Mouse (Mus musculus) forebrain, embryonic 10.5 days (tissue): ENCODE data around the gene Gm12185. TPM values are rescaled to one million over a fixed set of nuclear protein-coding genes. Genes with fewer than 3 reads are reported as not detected.
A peak's percentile ranks its signal among the peaks of the same experiment; 100 is the strongest.

Experiments used
- DNase-seq: peaks from one replicate; pipeline ENCODE4 v3.0.0-alpha.2; 2017; ENCODE audit warnings: low spot score; ENCODE audit errors: extremely low spot score
- H3K27ac ChIP-seq: fragments of 300-500 bp; sonication (generic); 2 replicates; pipeline ENCODE4 v1.5.1; 2016; ENCODE audit warnings: mild to moderate bottlenecking
- H3K27me3 ChIP-seq: fragments of 300-500 bp; sonication (generic); 2 replicates; pipeline ENCODE4 v1.6.1; 2016; ENCODE audit warnings: mild to moderate bottlenecking; ENCODE audit not compliant: poor library complexity, severe bottlenecking
- H3K36me3 ChIP-seq: fragments of 300-500 bp; sonication (generic); replicated peaks from 2 replicates; pipeline ENCODE4 v1.6.1; 2016; ENCODE audit warnings: mild to moderate bottlenecking, moderate library complexity
- H3K4me1 ChIP-seq: fragments of 300-500 bp; sonication (generic); 2 replicates; pipeline ENCODE4 v1.6.1; 2016
- H3K4me3 ChIP-seq: fragments of 300-500 bp; sonication (generic); 2 replicates; pipeline ENCODE4 v1.5.1; 2016; ENCODE audit warnings: mild to moderate bottlenecking, moderate library complexity
- H3K9me3 ChIP-seq: fragments of 300-500 bp; sonication (generic); 2 replicates; pipeline ENCODE4 v1.6.1; 2016; ENCODE audit warnings: mild to moderate bottlenecking, moderate library complexity
- WGBS: fragments of 180-500 bp; shearing (Covaris S2); methylation state at CpG from one replicate; pipeline ENCODE4 v1.1.7; 2016; 5-methylcytosine and 5-hydroxymethylcytosine counted together
- polyA plus RNA-seq: library from polyadenylated mRNA; unstranded; fragments of >200 nt; fragmentation: Nextera tagmentation; extraction: Ambion mirVana; gene quantifications from 2 replicates; pipeline ENCODE4 v1.2.1, GENCODE M21; 2016

The Gm12185 gene
- polyA plus RNA-seq, 1 experiment from 2014 or later, result not detected

DNA sequence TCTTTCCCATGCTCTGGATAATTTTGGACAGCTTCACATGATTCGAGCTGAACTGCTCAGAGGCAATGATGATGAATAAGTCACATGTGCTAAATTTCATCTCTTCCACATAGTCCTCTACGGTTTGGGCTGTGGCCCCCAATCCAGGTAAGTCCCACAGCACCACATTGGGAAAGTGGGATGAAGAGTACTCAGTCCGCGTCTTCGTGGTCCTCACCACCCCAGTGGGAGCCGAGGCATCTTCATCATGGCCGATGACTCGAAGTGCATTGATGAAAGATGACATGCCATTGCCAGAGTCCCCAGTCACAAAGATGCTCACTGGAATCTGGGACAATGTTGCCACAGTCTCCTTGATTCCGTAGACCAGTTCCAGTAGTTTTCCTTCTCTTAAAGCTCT is 125.5 kb downstream of the Gm12185 start:
- no peaks in the 10 kb centered on the region for H3K9me3 ChIP-seq
- no peak overlapping the region for H3K4me3 ChIP-seq
- peaks cover 9% of the 10 kb centered on the region for H3K4me1 ChIP-seq
- DNase-seq, result no peak
- H3K36me3 ChIP-seq, result no peaks in the 10 kb centered on the region
- 92% methylated on average over 9 of the region's 9 CpGs for WGBS
- H3K27me3 ChIP-seq, result peaks cover 20% of the 10 kb centered on the region
- no peak overlapping the region for H3K27ac ChIP-seq

DNA sequence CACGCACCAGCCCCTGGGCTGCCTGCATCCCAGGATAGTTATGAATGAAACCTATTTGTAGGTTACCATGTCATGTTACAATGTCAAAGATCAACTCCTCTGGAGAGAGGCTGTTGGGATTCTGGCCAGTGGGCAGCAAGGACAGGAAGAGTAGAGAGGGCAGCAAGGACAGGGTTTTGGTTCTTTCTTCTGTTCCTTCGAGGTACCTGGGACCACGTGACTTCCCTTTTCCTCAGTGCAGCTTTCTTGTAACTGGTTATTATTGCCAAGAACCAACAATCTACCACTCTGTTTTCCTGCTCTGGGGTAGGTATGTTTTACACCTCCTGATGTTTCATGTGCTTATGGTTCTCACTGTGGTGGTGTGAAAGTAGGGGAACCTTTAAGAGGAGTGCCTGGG is 128.2 kb downstream of the Gm12185 start:
- no peak overlapping the region for H3K4me3 ChIP-seq
- no peak for DNase-seq
- no peak overlapping the region for H3K27ac ChIP-seq
- no peaks in the 10 kb centered on the region for H3K36me3 ChIP-seq
- H3K4me1 ChIP-seq, result peaks cover 2% of the 10 kb centered on the region
- WGBS, result 78% methylated on average over 3 of the region's 3 CpGs
- no peaks in the 10 kb centered on the region for H3K9me3 ChIP-seq
- peaks cover 9% of the 10 kb centered on the region; the same call in 1 of the 2 replicates for H3K27me3 ChIP-seq

DNA sequence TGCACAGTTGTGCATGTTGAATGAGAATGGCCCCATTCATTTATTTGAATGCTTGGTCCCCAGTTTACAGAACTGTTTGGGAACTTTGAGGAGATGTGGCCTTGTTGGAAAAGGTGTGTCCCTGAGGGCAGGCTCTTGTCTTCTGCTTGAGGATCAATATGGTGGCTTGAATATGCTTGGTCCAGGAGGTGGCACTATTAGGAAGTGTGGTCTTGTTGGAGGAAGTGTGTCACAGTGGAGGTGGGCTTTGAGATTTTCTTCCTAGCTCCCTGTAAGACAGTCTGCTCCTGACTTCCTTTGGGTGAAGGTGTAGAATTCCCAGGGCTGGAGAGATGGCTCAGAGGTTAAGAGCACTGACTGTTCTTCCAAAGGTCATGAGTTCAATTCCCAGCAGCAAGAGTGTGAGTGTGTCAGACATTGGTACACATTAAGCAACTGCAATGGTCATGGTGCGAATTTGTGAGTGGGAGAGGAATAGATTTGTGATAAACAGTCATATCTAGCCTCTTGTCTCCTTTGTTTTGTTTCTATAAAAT is 129.2 kb downstream of the Gm12185 start:
- Histone ChIP-seq H3K9me3 (no peaks in the 10 kb centered on the region), H3K27me3 (peaks cover 18% of the 10 kb centered on the region; the same call in 1 of the 2 replicates), H3K4me1 (peaks cover 12% of the 10 kb centered on the region), H3K36me3 (no peaks in the 10 kb centered on the region), H3K27ac (no peak overlapping the region), H3K4me3 (no peak overlapping the region)
- 88% methylated on average over 1 of the region's 1 CpGs for WGBS
- DNase-seq, result no peak

DNA sequence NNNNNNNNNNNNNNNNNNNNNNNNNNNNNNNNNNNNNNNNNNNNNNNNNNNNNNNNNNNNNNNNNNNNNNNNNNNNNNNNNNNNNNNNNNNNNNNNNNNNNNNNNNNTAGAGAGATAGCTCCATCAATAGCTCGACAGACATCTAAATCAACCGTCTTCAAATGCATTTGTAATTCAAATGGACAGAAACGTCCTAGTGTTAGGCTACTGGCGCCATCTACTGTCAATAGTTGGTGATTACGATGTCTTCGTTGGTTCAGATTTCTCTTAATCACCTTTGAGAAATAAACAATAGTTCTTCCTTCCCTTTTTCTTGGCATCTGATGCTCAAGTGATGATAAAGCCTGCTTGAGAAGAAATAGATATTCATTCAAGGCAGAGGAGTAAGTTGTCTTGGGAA is 133.0 kb downstream of the Gm12185 start:
- no peaks in the 10 kb centered on the region for H3K36me3 ChIP-seq
- no peaks in the 10 kb centered on the region for H3K9me3 ChIP-seq
- H3K27me3 ChIP-seq, result peaks cover 25% of the 10 kb centered on the region
- H3K4me1 ChIP-seq, result peaks cover 25% of the 10 kb centered on the region
- 0% methylated on average over 6 of the region's 6 CpGs for WGBS
- H3K4me3 ChIP-seq, result peak overlapping the region; percentile 70
- no peak overlapping the region for H3K27ac ChIP-seq
- DNase-seq, result no peak

Other genes with a start within 250 kb of the Gm12185 start
- 850 and 861 TPM in 2 replicates for gene Rack1, start 191.9 kb downstream of the Gm12185 start, polyA plus RNA-seq
- 4.0 and 4.6 TPM in 2 replicates for gene Trim41, start 174.9 kb downstream of the Gm12185 start, polyA plus RNA-seq
- gene Trim7, start 166.1 kb downstream of the Gm12185 start, polyA plus RNA-seq, result 0.07 and 0.31 TPM in 2 replicates
- 2.3 and 4.3 TPM in 2 replicates for gene Gm12184, start 165.6 kb downstream of the Gm12185 start, polyA plus RNA-seq
- gene Irgm1, start 120.5 kb downstream of the Gm12185 start, polyA plus RNA-seq, result 1.2 and 1.6 TPM in 2 replicates
- gene Gm5431, start 90.0 kb downstream of the Gm12185 start, polyA plus RNA-seq, result 0.06 TPM in 1 of 2 replicates, not detected in the other
- 1.4 and 1.5 TPM in 2 replicates for gene Psme2b, start 46.0 kb downstream of the Gm12185 start, polyA plus RNA-seq
- not detected in 2 replicates for gene Olfr56, start 13.3 kb downstream of the Gm12185 start, polyA plus RNA-seq
- 0.22 and 0.45 TPM in 2 replicates for gene 9930111J21Rik1, start 12.8 kb downstream of the Gm12185 start, polyA plus RNA-seq
- not detected in 2 replicates for gene Tgtp1, start 1.9 kb upstream of the Gm12185 start, polyA plus RNA-seq
- 0.12 and 0.32 TPM in 2 replicates for gene 9930111J21Rik2, start 59.0 kb upstream of the Gm12185 start, polyA plus RNA-seq
- gene Tgtp2, start 72.0 kb upstream of the Gm12185 start, polyA plus RNA-seq, result not detected in 2 replicates
- 0.12 and 0.62 TPM in 2 replicates for gene Ifi47, start 84.4 kb upstream of the Gm12185 start, polyA plus RNA-seq
- gene Olfr1396, start 122.6 kb upstream of the Gm12185 start, polyA plus RNA-seq, result not detected in 2 replicates
- not detected in 2 replicates for gene Olfr1395, start 150.0 kb upstream of the Gm12185 start, polyA plus RNA-seq
- not detected in 2 replicates for gene Olfr1394, start 162.2 kb upstream of the Gm12185 start, polyA plus RNA-seq
- 0.07 and 0.14 TPM in 2 replicates for gene Btnl9, start 194.9 kb upstream of the Gm12185 start, polyA plus RNA-seq
- gene Zfp62, start 211.1 kb upstream of the Gm12185 start, polyA plus RNA-seq, result 42.3 and 49.2 TPM in 2 replicates